Mouse (Mus musculus) hindbrain, embryonic 16.5 days (tissue): ENCODE results near the gene Gfi1b. TPM values are rescaled to one million over a fixed set of nuclear protein-coding genes. Genes with fewer than 3 reads are reported as not detected.

ENCODE experiments used
- microRNA-seq: library from miRNA; unstranded; fragments of <30 nt; microRNA quantifications from one replicate; pipeline ENCODE4, GENCODE M21; 2017
- polyA plus RNA-seq: library from polyadenylated mRNA; unstranded; fragments of >200 nt; fragmentation: Nextera tagmentation; extraction: Ambion mirVana; gene quantifications from 2 replicates; pipeline ENCODE4 v1.2.1, GENCODE M21; 2015

The Gfi1b gene
- polyA plus RNA-seq, 1 experiment from 2014 or later: not detected

Small RNA genes within 50 kb of the gene (microRNA-seq; reads per million reads assigned to microRNA genes)
- not detected for gene Gm22824

Other genes starting within 250 kb of the Gfi1b start
- gene Ppp1r26, start 175.2 kb downstream of the Gfi1b start, polyA plus RNA-seq: 14.5 and 17.4 TPM in 2 replicates
- gene 1700007K13Rik, start 155.7 kb downstream of the Gfi1b start, polyA plus RNA-seq: 3.0 and 4.5 TPM in 2 replicates
- gene Mrps2, start 153.9 kb downstream of the Gfi1b start, polyA plus RNA-seq: 48.2 and 51.4 TPM in 2 replicates
- 1.7 and 2.0 TPM in 2 replicates for gene Gbgt1, start 125.1 kb downstream of the Gfi1b start, polyA plus RNA-seq
- gene Gm10134, start 115.9 kb downstream of the Gfi1b start, polyA plus RNA-seq: 2.5 and 2.6 TPM in 2 replicates
- 75.0 and 84.9 TPM in 2 replicates for gene Ralgds, start 108.9 kb downstream of the Gfi1b start, polyA plus RNA-seq
- not detected in 2 replicates for gene Cel, start 58.6 kb downstream of the Gfi1b start, polyA plus RNA-seq
- 39.5 and 44.1 TPM in 2 replicates for gene Gtf3c5, start 38.2 kb downstream of the Gfi1b start, polyA plus RNA-seq
- gene Tsc1, start 19.2 kb upstream of the Gfi1b start, polyA plus RNA-seq: 28.8 and 30.6 TPM in 2 replicates
- gene Spaca9, start 77.7 kb upstream of the Gfi1b start, polyA plus RNA-seq: 3.2 and 3.4 TPM in 2 replicates
- gene Ak8, start 78.2 kb upstream of the Gfi1b start, polyA plus RNA-seq: 2.9 and 3.3 TPM in 2 replicates
- gene Gtf3c4, start 218.4 kb upstream of the Gfi1b start, polyA plus RNA-seq: 14.4 and 19.4 TPM in 2 replicates
- gene Ddx31, start 218.4 kb upstream of the Gfi1b start, polyA plus RNA-seq: 13.2 and 17.1 TPM in 2 replicates